Mouse (Mus musculus) spleen, adult 2 months (tissue): ENCODE results near the gene Myo1d.

Experiments
- CTCF ChIP-seq: fragments of 200-500 bp; IDR thresholded peaks from 2 replicates; pipeline ENCODE4 v1.5.1; 2011; ENCODE audit warnings: mild to moderate bottlenecking, inconsistent platforms; ENCODE audit not compliant: insufficient read depth, insufficient read length, insufficient replicate concordance; ENCODE audit errors: extremely low read depth
- POLR2A ChIP-seq: fragments of 200-500 bp; IDR thresholded peaks from 2 replicates; pipeline ENCODE4 v1.6.1; 2011; ENCODE audit warnings: low read depth, low read length, inconsistent platforms

DNA sequence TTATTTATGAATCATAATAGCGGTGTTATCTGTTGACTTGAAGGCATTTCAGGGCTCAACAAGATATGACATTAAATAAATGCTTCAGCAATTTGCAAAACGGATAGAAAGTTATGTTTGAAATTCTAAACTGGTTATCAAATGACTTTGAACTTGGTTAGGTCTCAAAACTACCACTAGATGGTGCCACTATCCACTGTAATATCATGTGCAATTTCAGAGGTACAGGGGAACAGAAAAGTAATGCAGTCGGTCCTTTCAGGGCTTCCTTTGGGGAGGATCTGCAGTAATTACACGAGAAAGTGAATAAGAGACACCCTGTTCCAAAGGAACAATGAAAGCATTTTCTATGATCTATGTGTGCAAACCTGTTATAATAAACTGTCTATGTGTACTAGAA lies 83.5 kb downstream of the Myo1d start:
- peak; percentile 9; the same call in 1 of the 2 replicates for TF ChIP-seq CTCF
- TF ChIP-seq POLR2A, result no peak
